Mouse (Mus musculus): ENCODE data around the gene Tmem8b.

DNA sequence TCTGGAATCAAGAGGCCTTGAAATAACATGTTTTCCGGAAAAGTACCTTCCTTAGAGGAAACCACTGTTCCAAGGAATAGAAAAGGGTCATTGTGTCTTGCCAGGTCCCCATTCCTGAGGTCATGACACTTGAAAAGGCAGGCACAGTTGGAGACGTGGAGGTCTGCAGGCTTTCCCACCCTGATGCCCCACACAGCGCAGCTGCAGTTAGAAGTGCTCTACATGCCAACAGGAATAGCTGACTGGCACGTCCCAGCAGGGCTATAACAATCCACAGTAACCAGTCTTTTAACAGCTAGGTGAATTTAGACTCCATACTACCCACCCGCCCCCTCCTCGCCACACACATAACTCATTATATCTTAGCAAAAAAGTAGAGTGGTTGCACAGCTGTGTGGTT is 68.4 kb downstream of the Tmem8b start:
- TF ChIP-seq CTCF (IDR thresholded peaks at IDR 0.05; ENCODE audit: control insufficient read depth, insufficient read depth, low read length) (no peak), POLR2A (IDR thresholded peaks at IDR 0.05; ENCODE audit: borderline replicate concordance, control insufficient read depth, low read depth, low read length) (no peak)
